Mouse (Mus musculus) kidney, adult 11 months (tissue): ENCODE data around the gene Mt1.
A peak's percentile ranks its signal among the peaks of the same experiment; 100 is the strongest.

Experiments
- DNase-seq: peaks from one replicate; pipeline ENCODE4 v3.0.0; 2022

Gene Mt1

GRCm38 (mm10) chr8:94173848-94174403 lies 5.0 kb upstream of the Mt1 start:
- no peak for DNase-seq

GRCm38 (mm10) chr8:94174619-94175213 lies 4.2 kb upstream of the Mt1 start:
- DNase-seq = no peak

- no peak for DNase-seq
Measured at GRCm38 (mm10) chr8:94177716-94178390, 1.0 kb upstream of the Mt1 start.

DNA sequence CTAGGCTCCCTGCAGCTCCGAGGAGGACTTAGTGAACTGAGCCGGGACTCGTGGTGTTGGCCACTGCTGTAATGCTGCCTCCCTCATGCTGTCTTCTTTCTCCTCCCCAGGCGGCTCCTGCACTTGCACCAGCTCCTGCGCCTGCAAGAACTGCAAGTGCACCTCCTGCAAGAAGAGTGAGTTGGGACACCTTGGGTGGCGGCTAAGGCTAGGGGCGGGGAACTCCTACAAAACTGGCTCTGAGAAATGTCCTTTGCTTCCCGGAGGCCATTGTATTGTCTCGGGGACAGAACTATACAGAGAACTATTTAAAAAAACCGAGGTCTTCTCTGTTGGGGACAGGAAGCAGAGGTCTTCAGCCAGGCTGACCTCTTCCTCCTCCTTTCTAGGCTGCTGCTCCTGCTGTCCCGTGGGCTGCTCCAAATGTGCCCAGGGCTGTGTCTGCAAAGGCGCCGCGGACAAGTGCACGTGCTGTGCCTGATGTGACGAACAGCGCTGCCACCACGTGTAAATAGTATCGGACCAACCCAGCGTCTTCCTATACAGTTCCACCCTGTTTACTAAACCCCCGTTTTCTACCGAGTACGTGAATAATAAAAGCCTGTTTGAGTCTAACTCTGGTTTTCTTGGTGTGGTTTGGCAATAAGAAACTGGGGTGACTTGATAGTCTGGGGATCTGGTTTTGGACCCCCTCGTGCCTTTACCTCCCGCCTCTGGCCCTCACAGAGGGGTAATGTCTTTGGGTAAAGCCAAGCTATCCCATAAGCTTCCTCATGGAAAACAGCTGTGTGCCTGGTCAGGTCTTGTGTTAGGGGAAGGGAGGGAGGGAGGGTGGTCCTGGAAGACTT lies 1.1 kb downstream of the Mt1 start:
- DNase-seq = no peak

DNA sequence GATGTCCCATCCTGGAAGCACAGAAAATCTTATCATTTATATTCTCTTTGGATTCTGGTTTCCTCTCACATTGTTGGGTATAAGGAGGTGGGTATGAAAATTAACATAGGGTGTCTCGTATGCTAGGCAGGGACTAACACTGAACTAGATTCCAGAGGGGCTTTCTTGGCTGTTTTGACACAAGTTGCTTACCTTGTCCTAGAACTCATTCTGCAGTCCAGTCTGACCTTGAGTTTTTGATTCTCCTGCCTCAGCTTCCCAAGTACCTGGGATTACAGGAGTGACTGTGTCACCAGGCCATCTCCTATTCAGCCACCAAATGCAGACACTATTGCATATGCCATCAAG lies 1.7 kb downstream of the Mt1 start:
- no peak for DNase-seq

- DNase-seq = no peak
Measured at GRCm38 (mm10) chr8:94182055-94182929, 3.4 kb downstream of the Mt1 start.

DNA sequence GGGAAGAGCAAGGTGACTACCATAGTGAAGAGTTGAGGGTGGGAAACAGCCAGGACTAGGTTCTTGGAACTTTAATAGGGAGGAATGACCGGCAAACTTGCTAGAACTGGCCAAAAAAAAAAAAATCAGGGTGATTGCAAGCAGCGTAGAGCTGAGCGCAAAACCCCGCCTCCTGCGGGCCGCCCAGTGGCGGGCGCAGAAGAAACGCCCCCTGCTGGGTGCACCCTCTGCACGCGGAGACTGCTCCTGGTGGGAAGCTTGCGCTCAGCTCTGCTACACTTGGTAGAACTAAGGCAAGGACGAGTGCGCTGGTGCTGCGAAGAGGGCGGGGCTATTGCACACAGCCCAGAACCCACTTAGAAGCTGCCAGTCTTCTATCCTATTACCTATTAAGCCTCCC lies 4.2 kb downstream of the Mt1 start:
- DNase-seq = peak; percentile 87

DNA sequence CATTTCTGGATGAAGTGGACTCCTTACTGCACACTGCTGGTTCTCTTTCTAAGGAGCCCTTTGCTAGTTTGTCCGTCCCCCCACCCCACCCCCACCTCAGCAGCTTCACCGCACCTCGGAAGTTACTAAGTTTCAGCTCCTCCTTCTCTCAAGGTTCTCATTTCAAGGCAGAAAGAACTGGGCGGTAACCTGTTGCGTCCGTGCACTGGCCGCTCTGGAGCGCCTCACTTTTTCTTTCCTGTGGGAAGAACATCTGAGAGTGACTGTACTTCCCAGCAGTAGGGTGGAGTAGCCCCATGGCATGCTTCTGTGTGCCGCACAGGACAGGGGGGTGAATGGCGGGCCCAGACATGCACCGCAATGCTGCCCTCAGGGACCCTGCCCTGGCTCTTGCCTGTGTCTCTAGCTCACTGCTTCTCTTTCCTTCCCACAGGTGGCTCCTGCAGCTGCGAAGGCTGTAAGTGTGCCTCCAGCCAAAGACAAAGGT lies 5.5 kb downstream of the Mt1 start:
- no peak for DNase-seq

- DNase-seq = no peak
Measured at GRCm38 (mm10) chr8:94185791-94186190, 6.9 kb downstream of the Mt1 start.

- DNase-seq = peak; percentile 83
Measured at GRCm38 (mm10) chr8:94186542-94186941, 7.7 kb downstream of the Mt1 start.

DNA sequence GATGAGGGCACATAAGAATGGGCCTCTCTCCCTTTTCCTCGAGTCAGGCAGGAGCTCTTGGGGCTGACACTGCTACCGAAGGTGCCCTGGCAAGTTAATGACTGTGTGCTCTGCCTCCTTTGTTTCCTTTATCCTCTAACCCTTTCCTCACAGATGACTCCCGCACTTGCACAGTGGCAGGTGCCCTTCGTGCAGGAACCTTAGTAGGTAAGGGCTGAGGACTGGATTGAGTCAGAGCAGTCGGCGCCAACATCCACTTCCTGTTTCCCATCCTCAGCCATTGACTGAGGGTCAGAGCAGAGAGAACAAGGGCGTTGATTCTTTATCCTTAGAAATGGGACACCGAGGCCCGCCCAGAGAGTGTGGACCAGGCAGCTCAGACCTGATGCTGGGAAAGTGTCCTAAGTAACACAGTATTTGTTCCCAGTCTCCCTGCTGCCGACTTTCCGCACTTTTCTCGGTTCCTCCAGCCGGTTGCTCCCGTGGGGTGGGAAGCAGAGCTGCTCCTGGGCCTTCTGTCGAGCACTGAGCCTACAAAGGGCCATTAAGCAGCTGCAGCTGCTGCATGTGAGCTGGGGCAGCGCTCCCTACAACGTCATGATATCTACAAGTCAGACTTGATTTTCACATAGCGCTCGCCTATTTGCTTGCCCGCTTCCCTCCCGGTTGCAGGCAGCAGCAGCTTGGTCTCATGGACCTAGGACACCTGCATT lies 8.6 kb downstream of the Mt1 start:
- no peak for DNase-seq

- DNase-seq = no peak
Measured at GRCm38 (mm10) chr8:94189275-94190031, 10.6 kb downstream of the Mt1 start.

DNA sequence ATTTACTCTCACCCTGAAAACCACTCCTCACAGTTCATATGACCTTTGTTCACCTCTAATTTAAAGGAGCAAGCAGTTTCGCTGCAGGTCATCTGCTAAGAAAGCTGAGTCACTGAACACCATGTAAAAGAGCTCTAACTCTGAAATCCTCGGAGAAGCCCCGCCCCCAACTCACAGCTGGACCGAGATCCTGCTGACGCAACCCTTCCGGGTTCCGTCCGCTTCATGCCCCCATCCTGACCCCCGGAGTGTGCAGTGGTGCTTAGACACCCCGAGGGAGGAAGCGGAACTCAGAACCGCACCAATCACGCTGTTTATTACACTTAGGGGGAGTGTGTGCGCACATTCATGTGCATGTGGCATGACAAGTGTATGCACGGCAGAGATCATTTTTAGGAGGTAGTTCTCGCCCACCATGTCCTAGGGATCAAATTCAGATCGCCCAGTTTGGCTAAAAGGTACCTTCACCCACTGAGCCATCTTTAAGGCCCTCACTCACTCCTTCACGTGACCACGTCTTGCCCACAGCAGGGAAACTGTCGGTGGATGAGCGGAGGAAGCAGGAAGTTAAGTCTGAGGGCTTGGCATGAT lies 12.3 kb downstream of the Mt1 start:
- peak; percentile 83 for DNase-seq

DNA sequence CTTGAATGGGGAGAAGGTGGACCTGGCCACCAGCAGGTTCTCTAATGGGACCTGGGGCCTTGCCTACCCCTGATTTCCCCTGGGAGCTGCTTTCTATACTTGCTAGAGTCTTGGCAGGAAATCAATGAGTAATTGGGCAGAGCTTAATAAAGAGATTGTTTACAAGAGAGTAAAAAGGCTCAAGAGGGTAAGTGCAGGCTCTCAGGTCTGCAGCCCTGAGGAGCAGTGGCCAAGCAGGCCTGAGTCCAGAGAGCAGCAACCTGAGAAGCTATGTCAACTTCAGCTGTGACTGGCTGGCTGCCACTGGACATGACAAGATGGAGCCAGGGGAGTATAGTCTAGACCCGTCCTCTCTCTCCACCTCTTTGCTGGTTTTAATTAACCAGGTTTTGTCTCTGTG lies 14.0 kb downstream of the Mt1 start:
- DNase-seq = no peak

DNA sequence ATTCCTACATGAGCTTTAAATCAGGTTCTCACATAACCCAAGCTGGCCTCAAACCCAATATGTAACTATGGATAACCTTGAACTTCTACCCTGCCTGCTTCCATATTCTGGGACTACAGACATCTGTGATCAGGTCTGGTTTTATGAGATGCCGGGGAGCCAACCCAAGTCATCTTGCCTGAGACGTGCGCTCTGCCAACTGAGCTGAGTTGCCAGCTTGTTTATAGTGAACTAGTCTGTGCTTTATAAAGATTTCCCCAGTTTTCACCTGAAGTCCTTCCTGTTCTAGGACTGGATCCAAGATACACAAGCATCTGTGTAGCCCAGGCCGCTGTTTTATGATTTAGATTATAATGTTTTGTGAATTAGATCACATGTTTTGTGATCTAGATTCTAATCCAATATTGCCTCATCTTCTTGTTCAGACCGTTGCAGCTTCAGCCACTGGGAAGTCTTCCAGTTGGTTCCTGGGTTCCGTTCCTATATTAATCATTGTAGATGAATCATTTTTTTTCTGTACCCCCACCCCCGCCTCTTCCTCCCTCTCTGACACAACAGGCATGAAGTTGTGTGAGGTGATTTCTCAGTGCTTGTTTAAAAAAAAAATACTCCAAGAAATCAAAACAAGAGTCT lies 15.8 kb downstream of the Mt1 start:
- no peak for DNase-seq

DNA sequence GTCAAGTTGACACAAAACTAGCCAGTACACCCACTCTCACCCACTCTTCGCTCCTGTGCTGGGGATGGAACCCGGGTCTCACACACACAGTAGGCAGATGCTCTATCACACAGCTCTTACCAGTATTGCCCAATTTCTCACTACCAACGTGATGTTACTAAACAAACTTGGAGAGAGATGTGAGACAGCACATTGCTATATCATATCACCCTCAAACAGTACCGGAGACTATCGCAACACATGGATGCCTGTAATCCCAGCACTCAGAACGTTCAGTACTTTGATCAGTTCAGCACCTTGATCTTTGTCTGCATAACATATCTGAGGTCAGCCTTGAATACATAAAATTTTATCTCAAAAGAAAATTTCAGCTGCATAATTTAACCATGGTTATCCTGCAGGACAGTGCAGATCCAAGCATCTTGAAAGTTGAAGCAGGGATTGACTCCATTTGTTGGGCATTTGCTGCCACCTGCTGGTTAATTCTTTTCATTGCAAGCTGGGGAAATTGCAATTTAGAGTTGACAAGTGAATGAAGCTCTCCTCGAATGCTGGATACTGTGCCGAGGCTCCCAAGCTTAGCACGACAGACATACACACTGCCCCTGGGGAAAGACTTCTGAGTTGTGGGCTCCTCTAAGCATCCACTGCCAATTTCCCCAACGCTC lies 20.5 kb downstream of the Mt1 start:
- no peak for DNase-seq

- no peak for DNase-seq
Measured at GRCm38 (mm10) chr8:94204043-94204442, 25.2 kb downstream of the Mt1 start.

DNA sequence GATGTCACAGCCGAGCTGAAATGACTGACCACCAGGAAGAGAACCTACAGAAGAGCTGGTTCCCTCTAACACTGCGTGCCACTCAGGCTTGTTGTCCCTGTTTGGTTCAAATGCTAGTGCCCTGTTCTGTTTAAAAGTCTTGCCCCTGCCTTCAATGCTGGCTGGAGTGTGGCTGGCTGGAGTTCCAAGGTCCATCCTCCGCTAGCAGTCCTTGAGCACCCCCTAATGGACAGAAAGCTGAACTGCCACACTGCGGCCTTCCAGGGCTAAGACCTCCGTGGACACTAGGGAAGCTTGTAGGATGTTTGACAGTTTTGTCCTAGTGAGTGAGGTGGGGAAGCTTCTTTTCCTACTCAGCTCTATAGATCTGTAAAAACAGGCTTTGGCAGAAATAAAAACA lies 26.9 kb downstream of the Mt1 start:
- DNase-seq = peak; percentile 46

DNA sequence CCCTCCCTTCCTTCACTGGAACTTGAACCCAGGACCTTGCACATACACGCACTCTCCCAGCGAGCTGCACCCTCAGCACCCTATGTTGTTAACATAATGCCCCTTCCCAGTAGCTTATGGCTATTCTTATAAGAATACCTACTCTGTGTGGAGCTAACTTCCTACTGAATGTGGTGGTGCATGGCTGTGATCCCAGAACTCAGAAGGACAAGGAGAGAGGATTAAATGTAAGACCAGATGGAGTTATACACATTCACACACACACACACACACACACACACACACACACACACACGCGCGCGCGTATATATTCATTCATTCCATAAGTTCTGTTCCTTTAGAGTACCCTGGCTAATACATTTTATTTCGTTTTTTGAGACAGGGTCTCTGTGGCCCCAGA lies 27.4 kb downstream of the Mt1 start:
- DNase-seq = no peak

DNA sequence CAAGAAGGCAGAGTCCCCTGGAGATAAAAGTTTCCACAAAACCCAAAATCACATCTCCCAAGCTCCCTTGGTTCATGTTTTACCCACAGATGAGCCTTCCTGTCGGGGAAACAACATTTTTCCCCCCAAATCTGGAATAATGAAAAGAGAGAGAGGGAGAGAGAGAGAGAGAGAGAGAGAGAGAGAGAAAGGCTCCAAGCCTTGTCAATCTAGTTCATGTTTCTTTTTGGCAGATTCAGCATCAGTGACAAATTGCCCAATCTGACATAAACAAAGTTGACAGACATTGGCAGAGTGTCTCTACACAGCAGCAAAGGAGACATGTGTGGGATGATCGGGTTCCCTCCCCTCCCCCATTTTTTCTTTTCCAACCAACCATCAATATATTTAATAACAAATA lies 28.6 kb downstream of the Mt1 start:
- DNase-seq = no peak
